In the genomic region with DNA sequence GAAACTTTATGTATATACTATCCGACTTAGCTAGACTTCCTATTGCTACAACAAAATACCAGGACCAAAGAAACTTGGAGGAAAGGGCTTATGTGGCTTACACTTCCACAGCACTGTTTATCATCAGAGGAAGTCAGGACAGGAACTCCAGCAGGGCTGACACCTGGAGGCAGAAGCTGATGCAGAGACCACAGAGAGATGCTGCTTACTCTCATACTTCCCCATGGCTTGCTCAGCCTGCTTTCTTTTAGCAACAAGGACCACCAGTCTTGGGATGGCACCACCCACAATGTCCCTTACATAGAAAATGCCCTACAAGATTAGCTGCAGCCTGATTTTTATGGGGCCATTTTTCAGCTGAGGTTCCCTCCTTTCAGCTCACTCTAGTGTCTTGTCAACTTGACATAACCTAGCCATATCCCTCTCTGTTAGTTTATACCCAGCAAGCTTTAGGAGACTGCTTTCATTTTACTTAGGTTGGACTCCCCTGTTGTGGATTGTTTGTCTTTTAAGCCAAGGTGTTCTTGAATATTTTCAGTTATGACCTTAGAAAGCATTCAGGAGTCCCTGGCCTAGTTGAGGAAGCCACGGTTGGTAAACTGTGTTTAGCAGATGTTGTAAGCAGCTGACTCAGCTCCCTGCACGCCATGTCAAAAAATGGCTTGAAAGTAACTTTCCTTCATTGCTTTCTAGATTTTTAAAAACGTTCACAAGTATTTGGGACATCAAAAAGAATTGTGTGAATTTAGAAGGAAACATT, we compare ENCODE assay signal across 15 mouse cellular contexts.
DNase-seq lines count a peak whose midpoint lies in the region; ATAC-seq and TF ChIP-seq lines count a peak whose summit lies in the region.
"Had no signal": no experiment of that assay in that cellular context is flagged by ENCODE, and none has a peak within 500 bp of the region (broad histone marks: within the 10 kb centered on the region; RNA-seq: fewer than 3 reads in every experiment).

No protein-coding gene starts in this region.

- peak; percentile 90 for DNase-seq in heart, adult 11 months
- DNase-seq in heart, postnatal 36 days = no peak
- DNase-seq in lung, postnatal 0 days (ENCODE audit: low spot score) = no peak
- DNase-seq in lung, postnatal 4 days = no peak
- DNase-seq in thymus, postnatal 14 days = peak; percentile 31
- DNase-seq in layer of hippocampus, postnatal 14 days (ENCODE audit: low spot score in 2 of 2) = no peak
- no peak for DNase-seq in kidney, postnatal 10 days
- DNase-seq: cerebellum, adult 8-10 months; gastrocnemius, postnatal 36 days; heart, postnatal 10 days; layer of hippocampus, adult 9-11 months had no signal

- no peak overlapping the region for H3K4me2 ChIP-seq in lung, postnatal 0 days (replicated peaks; ENCODE audit: low read depth, low read length)
- H3K4me2 ChIP-seq: embryonic facial prominence, embryonic 12.5 days; forebrain, embryonic 12.5 days had no signal

- no peaks in the 10 kb centered on the region for H3K9me3 ChIP-seq in lung, postnatal 0 days (ENCODE audit: low read length)
- H3K9me3 ChIP-seq: embryonic facial prominence, embryonic 12.5 days; forebrain, embryonic 12.5 days had no signal

- no peak for TF ChIP-seq EP300 in lung, postnatal 0 days (IDR thresholded peaks at IDR 0.05)

- no peaks in the 10 kb centered on the region for H3K27me3 ChIP-seq in lung, postnatal 0 days (replicated peaks; ENCODE audit: insufficient read depth, low read length)
- H3K27me3 ChIP-seq: embryonic facial prominence, embryonic 12.5 days; forebrain, embryonic 12.5 days had no signal

- no peaks in the 10 kb centered on the region for H3K36me3 ChIP-seq in lung, postnatal 0 days (ENCODE audit: insufficient read depth, low read length)
- H3K36me3 ChIP-seq: embryonic facial prominence, embryonic 12.5 days; forebrain, embryonic 12.5 days had no signal

- no peak for ATAC-seq in lung, postnatal 0 days

- no peak overlapping the region for H3K4me3 ChIP-seq in lung, postnatal 0 days (ENCODE audit: low read depth, low read length)
- H3K4me3 ChIP-seq in bone marrow macrophage, adult 2 months (ENCODE audit: insufficient read depth, low read length) = no peak overlapping the region
- H3K4me3 ChIP-seq: embryonic facial prominence, embryonic 12.5 days; forebrain, embryonic 12.5 days; myocyte had no signal

- no peak overlapping the region for H3K27ac ChIP-seq in lung, postnatal 0 days (ENCODE audit: low read length)
- H3K27ac ChIP-seq in bone marrow macrophage, adult 2 months (ENCODE audit: insufficient read depth, low read depth, low read length) = peak overlapping the region; percentile 25
- H3K27ac ChIP-seq: embryonic facial prominence, embryonic 12.5 days; forebrain, embryonic 12.5 days had no signal

- peak; percentile 17 for TF ChIP-seq CTCF in lung, postnatal 0 days (IDR thresholded peaks at IDR 0.05)
- TF ChIP-seq CTCF in bone marrow macrophage, adult 2 months (IDR thresholded peaks at IDR 0.05; ENCODE audit: low read depth, low read length) = no peak

- no peak for TF ChIP-seq POLR2A in bone marrow macrophage, adult 2 months (IDR thresholded peaks at IDR 0.05; ENCODE audit: borderline replicate concordance, low read depth, low read length)

- intact Hi-C loops in heart, postnatal 36 days (cut with DNase I) = no loop called here

- no peaks in the 10 kb centered on the region; the same call in 1 of the 2 replicates for H3K4me1 ChIP-seq in lung, postnatal 0 days (ENCODE audit: insufficient read depth, low read depth, low read length)
- peaks cover 57% of the 10 kb centered on the region for H3K4me1 ChIP-seq in bone marrow macrophage, adult 2 months (ENCODE audit: control insufficient read depth, insufficient read depth, low read length)

- WGBS in lung, postnatal 0 days = 46% methylated on average over 4 of the region's 4 CpGs

- H3K9ac ChIP-seq in lung, postnatal 0 days (replicated peaks; ENCODE audit: low read depth) = no peak overlapping the region
- H3K9ac ChIP-seq: embryonic facial prominence, embryonic 12.5 days; forebrain, embryonic 12.5 days had no signal

Comparison
In these comparisons a context has a peak if more than half of its experiments do, and no peak if none do; other contexts are left out.
1. DNase-seq: peak in heart, adult 11 months (single experiment) and thymus, postnatal 14 days (single experiment); none in heart, postnatal 36 days (0 of 2), lung, postnatal 0 days (single experiment), lung, postnatal 4 days (0 of 2), layer of hippocampus, postnatal 14 days (0 of 2) and kidney, postnatal 10 days (single experiment).